Mouse (Mus musculus): ENCODE data around the gene Rundc3a.
A peak's percentile ranks its signal among the peaks of the same experiment; 100 is the strongest.
"Not testable (repeated sequence)": the region's sequence is repeated elsewhere in the genome, so short reads cannot be mapped to it uniquely, and the experiment has no call there.

Gene Rundc3a

GRCm38 (mm10) chr11:102410345-102410744 lies 17.1 kb downstream of the Rundc3a start:
- DNase-seq: not testable (repeated sequence)

- DNase-seq: no peak
Measured at GRCm38 (mm10) chr11:102411061-102411460, 17.9 kb downstream of the Rundc3a start.

- peak; percentile 97 for DNase-seq
Measured at GRCm38 (mm10) chr11:102411704-102412103, 18.5 kb downstream of the Rundc3a start.

GRCm38 (mm10) chr11:102413059-102413458 lies 19.9 kb downstream of the Rundc3a start:
- DNase-seq: no peak

GRCm38 (mm10) chr11:102415034-102415802 lies 22.0 kb downstream of the Rundc3a start:
- no peak for DNase-seq

- no peak for DNase-seq
Measured at GRCm38 (mm10) chr11:102417160-102417559, 24.0 kb downstream of the Rundc3a start.

GRCm38 (mm10) chr11:102418887-102419286 lies 25.7 kb downstream of the Rundc3a start:
- DNase-seq: no peak

- DNase-seq: no peak
Measured at GRCm38 (mm10) chr11:102421559-102421958, 28.4 kb downstream of the Rundc3a start.

- DNase-seq: no peak
Measured at GRCm38 (mm10) chr11:102424666-102425065, 31.5 kb downstream of the Rundc3a start.

GRCm38 (mm10) chr11:102425555-102426316 lies 32.5 kb downstream of the Rundc3a start:
- DNase-seq: no peak

- no peak for DNase-seq
Measured at GRCm38 (mm10) chr11:102428981-102429540, 35.9 kb downstream of the Rundc3a start.

GRCm38 (mm10) chr11:102429551-102429950 lies 36.3 kb downstream of the Rundc3a start:
- no peak for DNase-seq

- peak; percentile 88 to 94 for DNase-seq
Measured at GRCm38 (mm10) chr11:102430121-102431017, 37.2 kb downstream of the Rundc3a start, which contains the start of gene Grn. Gene Grn (plus strand): TSS chr11:102430315.

- DNase-seq: peak; percentile 88 to 92
Measured at GRCm38 (mm10) chr11:102431018-102431645, 37.9 kb downstream of the Rundc3a start.

- DNase-seq: no peak
Measured at GRCm38 (mm10) chr11:102431728-102432114, 38.5 kb downstream of the Rundc3a start.

GRCm38 (mm10) chr11:102432115-102432843 lies 39.1 kb downstream of the Rundc3a start:
- peak; percentile 7 to 15 for DNase-seq

GRCm38 (mm10) chr11:102432896-102433295 lies 39.7 kb downstream of the Rundc3a start:
- DNase-seq: no peak

GRCm38 (mm10) chr11:102433866-102434265 lies 40.7 kb downstream of the Rundc3a start:
- peak in 1 of 2 experiments; percentile 16 for DNase-seq

- peak; percentile 92 for DNase-seq
Measured at GRCm38 (mm10) chr11:102434406-102434805, 41.2 kb downstream of the Rundc3a start.

GRCm38 (mm10) chr11:102434816-102435705 lies 41.9 kb downstream of the Rundc3a start:
- DNase-seq: peak in 1 of 2 experiments; percentile 6

All from kidney, postnatal 4 days (tissue).